Mouse (Mus musculus): ENCODE measurements around the gene Dock2.

- no peak for TF ChIP-seq CTCF (IDR thresholded peaks at IDR 0.05; ENCODE audit: low read depth)
- TF ChIP-seq EP300 (IDR thresholded peaks at IDR 0.05; ENCODE audit: low read depth) = no peak
Observed at GRCm38 (mm10) chr11:34427212-34427611, 356.5 kb downstream of the Dock2 start.

Data from liver, postnatal 0 days (tissue).